Mouse (Mus musculus): ENCODE results near the gene Pdlim7. TPM values are rescaled to one million over a fixed set of nuclear protein-coding genes. Genes with fewer than 3 reads are reported as not detected.

Gene Pdlim7
- polyA plus RNA-seq, 1 experiment from 2014 or later: 370 TPM

DNA sequence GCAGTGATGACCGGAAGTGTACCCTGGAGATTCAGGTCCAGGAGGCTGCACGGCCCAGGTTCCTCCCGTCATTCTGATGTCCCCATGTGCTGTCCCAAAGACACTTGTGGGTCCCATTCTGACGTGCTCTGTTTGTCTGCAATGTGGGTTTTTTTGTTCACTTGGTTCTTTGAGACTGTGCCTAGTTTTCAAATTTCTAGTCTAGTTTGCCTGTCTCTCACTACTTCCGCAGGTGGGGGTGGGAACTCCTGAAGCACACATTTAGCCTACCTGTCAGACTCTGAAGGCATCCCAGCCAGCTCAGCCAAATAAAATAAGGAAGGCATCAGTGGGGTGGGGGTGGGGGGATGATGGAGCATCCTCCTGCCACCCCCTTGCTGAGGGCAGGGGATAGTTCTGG is 65.3 kb downstream of the Pdlim7 start:
- WGBS: 90% methylated on average over 5 of the region's 5 CpGs
- no peak overlapping the region for H3K27ac ChIP-seq (replicated peaks in 1 of 2; ENCODE audit: control insufficient read depth in 1 of 2, insufficient read depth in 1 of 2, low read depth in 2 of 2, low read length in 2 of 2)
- no peak overlapping the region for H3K4me3 ChIP-seq (ENCODE audit: control insufficient read depth in 1 of 2, insufficient read depth in 1 of 2, low read depth in 1 of 2, low read length in 2 of 2)
- no peaks in the 10 kb centered on the region for H3K27me3 ChIP-seq (ENCODE audit: control insufficient read depth, insufficient read depth, low read length)
- H3K4me1 ChIP-seq (ENCODE audit: control insufficient read depth in 2 of 2, insufficient read depth in 2 of 2, low read length in 2 of 2): peaks cover 4 to 28% of the 10 kb centered on the region in 2 experiments
- H3K36me3 ChIP-seq (ENCODE audit: control insufficient read depth, insufficient read depth, low read length): peaks cover 36% of the 10 kb centered on the region
- no peak overlapping the region for H3K4me2 ChIP-seq (ENCODE audit: low read length)
- H3K9me3 ChIP-seq (ENCODE audit: control insufficient read depth, low read length): no peaks in the 10 kb centered on the region
- no peak for ATAC-seq (ENCODE audit: insufficient number of reproducible peaks, insufficient read depth, low FRiP score, low read depth)
- no peak overlapping the region for H3K9ac ChIP-seq (ENCODE audit: low read length)

DNA sequence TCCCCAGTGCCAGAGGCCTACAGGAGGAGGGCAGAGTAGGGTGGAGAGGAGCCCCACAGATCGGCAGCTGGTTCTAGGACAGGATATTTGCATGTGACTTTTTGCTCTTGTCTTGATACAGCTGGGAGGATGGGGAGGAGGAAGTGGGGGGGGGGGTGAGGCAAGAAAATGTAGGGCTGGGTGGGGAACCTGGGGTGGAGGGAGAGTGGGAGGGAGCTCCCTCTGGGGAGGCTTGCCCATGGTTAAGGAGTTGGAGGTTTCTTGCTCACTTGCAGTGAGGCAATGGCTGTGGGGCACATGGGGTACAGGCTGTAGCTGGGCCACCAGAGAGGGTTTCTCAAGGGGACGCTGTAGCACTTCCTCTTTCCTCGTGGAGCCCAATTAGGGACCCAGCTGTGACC is 65.9 kb downstream of the Pdlim7 start:
- 46% methylated on average over 3 of the region's 3 CpGs for WGBS
- no peak overlapping the region for H3K4me3 ChIP-seq (ENCODE audit: control insufficient read depth in 1 of 2, insufficient read depth in 1 of 2, low read depth in 1 of 2, low read length in 2 of 2)
- no peak for ATAC-seq (ENCODE audit: insufficient number of reproducible peaks, insufficient read depth, low FRiP score, low read depth)
- no peaks in the 10 kb centered on the region for H3K27me3 ChIP-seq (ENCODE audit: control insufficient read depth, insufficient read depth, low read length)
- no peak overlapping the region for H3K4me2 ChIP-seq (ENCODE audit: low read length)
- no peaks in the 10 kb centered on the region for H3K9me3 ChIP-seq (ENCODE audit: control insufficient read depth, low read length)
- no peak overlapping the region for H3K27ac ChIP-seq (replicated peaks in 1 of 2; ENCODE audit: control insufficient read depth in 1 of 2, insufficient read depth in 1 of 2, low read depth in 2 of 2, low read length in 2 of 2)
- peaks cover 4 to 28% of the 10 kb centered on the region in 2 experiments for H3K4me1 ChIP-seq (ENCODE audit: control insufficient read depth in 2 of 2, insufficient read depth in 2 of 2, low read length in 2 of 2)
- H3K36me3 ChIP-seq (ENCODE audit: control insufficient read depth, insufficient read depth, low read length): peaks cover 30% of the 10 kb centered on the region
- no peak overlapping the region for H3K9ac ChIP-seq (ENCODE audit: low read length)

DNA sequence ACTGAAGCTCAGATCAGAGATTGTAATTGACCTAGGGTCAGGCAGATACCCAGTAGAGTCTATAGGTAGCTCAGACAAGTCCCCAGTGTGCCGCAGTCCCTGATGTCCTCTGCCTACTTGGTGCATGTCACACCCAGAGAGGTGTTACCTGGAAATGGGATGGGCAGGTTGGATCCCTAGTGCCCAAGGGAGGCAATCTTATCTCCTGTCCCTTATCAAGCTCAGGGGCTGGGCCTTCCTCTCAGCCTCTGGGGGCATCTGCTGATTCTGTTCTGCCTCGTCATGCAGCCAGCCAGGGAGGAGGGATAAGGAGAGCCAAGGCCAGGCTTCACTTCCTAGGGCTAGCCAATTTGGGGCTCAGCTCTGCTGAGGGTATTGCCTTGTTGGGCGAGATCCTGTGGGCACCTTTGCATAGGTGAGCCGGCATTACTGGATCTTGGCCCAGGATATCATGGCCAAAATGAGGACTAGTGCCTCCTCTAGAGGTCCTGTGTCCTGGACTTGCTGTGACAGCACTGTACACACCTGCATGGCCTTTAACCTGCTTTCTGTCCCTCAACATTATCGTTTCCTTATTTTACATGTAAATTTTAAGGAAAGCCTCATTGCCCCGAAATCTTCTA is 66.9 kb downstream of the Pdlim7 start:
- H3K4me3 ChIP-seq (ENCODE audit: control insufficient read depth in 1 of 2, insufficient read depth in 1 of 2, low read depth in 1 of 2, low read length in 2 of 2): peak overlapping the region; percentile 5 to 78; a peak in 3 of 4 replicates
- peak overlapping the region; percentile 94 for H3K9ac ChIP-seq (ENCODE audit: low read length)
- no peaks in the 10 kb centered on the region for H3K9me3 ChIP-seq (ENCODE audit: control insufficient read depth, low read length)
- no peaks in the 10 kb centered on the region for H3K27me3 ChIP-seq (ENCODE audit: control insufficient read depth, insufficient read depth, low read length)
- H3K36me3 ChIP-seq (ENCODE audit: control insufficient read depth, insufficient read depth, low read length): peaks cover 20% of the 10 kb centered on the region
- no peak for ATAC-seq (ENCODE audit: insufficient number of reproducible peaks, insufficient read depth, low FRiP score, low read depth)
- peak overlapping the region; percentile 89 for H3K4me2 ChIP-seq (ENCODE audit: low read length)
- H3K4me1 ChIP-seq (ENCODE audit: control insufficient read depth in 2 of 2, insufficient read depth in 2 of 2, low read length in 2 of 2): peaks cover 4 to 28% of the 10 kb centered on the region in 2 experiments
- 72% methylated on average over 6 of the region's 6 CpGs for WGBS
- H3K27ac ChIP-seq (replicated peaks in 1 of 2; ENCODE audit: control insufficient read depth in 1 of 2, insufficient read depth in 1 of 2, low read depth in 2 of 2, low read length in 2 of 2): no peak overlapping the region

Small RNA genes lying within 50 kb of the gene (microRNA-seq; reads per million reads assigned to microRNA genes)
- gene Mir6943: 0.84 reads per million
- 19.0 reads per million, percentile 30 among the genes with 10 or more reads in this experiment for gene Mir6944
- gene Mir6945: 5.9 reads per million, percentile 16 among the genes with 10 or more reads in this experiment

Other genes with a start within 250 kb of the Pdlim7 start
- 369 and 389 TPM in 2 replicates for gene Prelid1, start 193.2 kb downstream of the Pdlim7 start, polyA plus RNA-seq (2014; fragmentation: Nextera tagmentation; extraction: Ambion mirVana)
- 73.1 and 78.7 TPM in 2 replicates for gene Rab24, start 191.7 kb downstream of the Pdlim7 start, polyA plus RNA-seq (2014; fragmentation: Nextera tagmentation; extraction: Ambion mirVana)
- gene Mxd3, start 183.9 kb downstream of the Pdlim7 start, polyA plus RNA-seq (2014; fragmentation: Nextera tagmentation; extraction: Ambion mirVana): 20.4 and 22.3 TPM in 2 replicates
- gene Lman2, start 150.9 kb downstream of the Pdlim7 start, polyA plus RNA-seq (2014; fragmentation: Nextera tagmentation; extraction: Ambion mirVana): 69.5 and 73.6 TPM in 2 replicates
- gene Rgs14, start 143.9 kb downstream of the Pdlim7 start, polyA plus RNA-seq (2014; fragmentation: Nextera tagmentation; extraction: Ambion mirVana): 0.45 and 0.50 TPM in 2 replicates
- not detected in 2 replicates for gene Slc34a1, start 115.5 kb downstream of the Pdlim7 start, polyA plus RNA-seq (2014; fragmentation: Nextera tagmentation; extraction: Ambion mirVana)
- gene Pfn3, start 98.4 kb downstream of the Pdlim7 start, polyA plus RNA-seq (2014; fragmentation: Nextera tagmentation; extraction: Ambion mirVana): not detected in 2 replicates
- not detected in 2 replicates for gene F12, start 86.9 kb downstream of the Pdlim7 start, polyA plus RNA-seq (2014; fragmentation: Nextera tagmentation; extraction: Ambion mirVana)
- 20.6 and 23.6 TPM in 2 replicates for gene Grk6, start 68.6 kb downstream of the Pdlim7 start, polyA plus RNA-seq (2014; fragmentation: Nextera tagmentation; extraction: Ambion mirVana)
- gene Prr7, start 49.4 kb downstream of the Pdlim7 start, polyA plus RNA-seq (2014; fragmentation: Nextera tagmentation; extraction: Ambion mirVana): 0.24 and 0.30 TPM in 2 replicates
- 51.8 and 53.5 TPM in 2 replicates for gene Dbn1, start 25.6 kb downstream of the Pdlim7 start, polyA plus RNA-seq (2014; fragmentation: Nextera tagmentation; extraction: Ambion mirVana)
- 1.3 and 1.4 TPM in 2 replicates for gene Dok3, start 15.6 kb upstream of the Pdlim7 start, polyA plus RNA-seq (2014; fragmentation: Nextera tagmentation; extraction: Ambion mirVana)
- gene Ddx41, start 23.0 kb upstream of the Pdlim7 start, polyA plus RNA-seq (2014; fragmentation: Nextera tagmentation; extraction: Ambion mirVana): 27.8 and 28.9 TPM in 2 replicates
- 16.8 and 19.5 TPM in 2 replicates for gene Fam193b, start 57.4 kb upstream of the Pdlim7 start, polyA plus RNA-seq (2014; fragmentation: Nextera tagmentation; extraction: Ambion mirVana)
- 35.0 and 58.4 TPM in 2 replicates for gene Tmed9, start 60.1 kb upstream of the Pdlim7 start, polyA plus RNA-seq (2014; fragmentation: Nextera tagmentation; extraction: Ambion mirVana)
- gene B4galt7, start 86.2 kb upstream of the Pdlim7 start, polyA plus RNA-seq (2014; fragmentation: Nextera tagmentation; extraction: Ambion mirVana): 16.4 and 17.2 TPM in 2 replicates
- gene Caml, start 109.3 kb upstream of the Pdlim7 start, polyA plus RNA-seq (2014; fragmentation: Nextera tagmentation; extraction: Ambion mirVana): 35.3 and 41.2 TPM in 2 replicates
- gene Ddx46, start 121.4 kb upstream of the Pdlim7 start, polyA plus RNA-seq (2014; fragmentation: Nextera tagmentation; extraction: Ambion mirVana): 22.0 and 22.8 TPM in 2 replicates
- 74.8 and 75.4 TPM in 2 replicates for gene B230219D22Rik, start 179.4 kb upstream of the Pdlim7 start, polyA plus RNA-seq (2014; fragmentation: Nextera tagmentation; extraction: Ambion mirVana)
- 69.6 and 70.5 TPM in 2 replicates for gene Txndc15, start 201.0 kb upstream of the Pdlim7 start, polyA plus RNA-seq (2014; fragmentation: Nextera tagmentation; extraction: Ambion mirVana)
- 58.7 and 65.0 TPM in 2 replicates for gene Pcbd2, start 213.7 kb upstream of the Pdlim7 start, polyA plus RNA-seq (2014; fragmentation: Nextera tagmentation; extraction: Ambion mirVana)

All from heart, embryonic 14.5 days (tissue).